ENCODE assay signal across 11 mouse cellular contexts in genomic region chr2:55263847-55264449, GRCm38 (mm10).
"Had no signal": no experiment of that assay in that cellular context is flagged by ENCODE, and none has a peak within 500 bp of the region (broad histone marks: within the 10 kb centered on the region; RNA-seq: fewer than 3 reads in every experiment).

No protein-coding gene starts in this region.

- H3K4me2 ChIP-seq: limb, embryonic 13.5 days had no signal

- H3K36me3 ChIP-seq: limb, embryonic 13.5 days had no signal

- H3K4me3 ChIP-seq: layer of hippocampus, adult 2 months; limb, embryonic 13.5 days had no signal

- H3K27me3 ChIP-seq: limb, embryonic 13.5 days had no signal

- H3K9me3 ChIP-seq: limb, embryonic 13.5 days had no signal

- H3K4me1 ChIP-seq: limb, embryonic 13.5 days had no signal

- H3K27ac ChIP-seq: layer of hippocampus, adult 2 months; limb, embryonic 13.5 days; liver, embryonic 14.5 days had no signal

- H3K9ac ChIP-seq: limb, embryonic 13.5 days; liver, embryonic 14.5 days had no signal

- DNase-seq: kidney, adult 18-20 months; kidney, postnatal 10 days; kidney, postnatal 4 days; left cerebral cortex, postnatal 4 days; lung, adult 18-20 months; lung, postnatal 36 days; thymus, adult 18-20 months; thymus, postnatal 14 days had no signal
